Mouse (Mus musculus) limb, embryonic 13.5 days (tissue): ENCODE data around the gene Myl7. TPM values are rescaled to one million over a fixed set of nuclear protein-coding genes. Genes with fewer than 3 reads are reported as not detected.

Experiments
- polyA plus RNA-seq: library from polyadenylated mRNA; unstranded; fragments of >200 nt; fragmentation: Nextera tagmentation; extraction: Ambion mirVana; gene quantifications from 2 replicates; pipeline ENCODE4 v1.2.1, GENCODE M21; 2015

Gene Myl7
- polyA plus RNA-seq, 1 experiment from 2014 or later = 0.80 TPM

Other genes with a start within 250 kb of the Myl7 start
- gene Mrps24, start 183.1 kb downstream of the Myl7 start, polyA plus RNA-seq = 171 and 175 TPM in 2 replicates
- 27.1 and 29.2 TPM in 2 replicates for gene Urgcp, start 136.4 kb downstream of the Myl7 start, polyA plus RNA-seq
- gene Dbnl, start 110.3 kb downstream of the Myl7 start, polyA plus RNA-seq = 123 and 126 TPM in 2 replicates
- 57.5 and 63.3 TPM in 2 replicates for gene Pgam2, start 95.0 kb downstream of the Myl7 start, polyA plus RNA-seq
- 10.5 and 11.4 TPM in 2 replicates for gene Polm, start 60.8 kb downstream of the Myl7 start, polyA plus RNA-seq
- gene Aebp1, start 36.8 kb downstream of the Myl7 start, polyA plus RNA-seq = 36.8 and 38.1 TPM in 2 replicates
- gene Pold2, start 20.5 kb downstream of the Myl7 start, polyA plus RNA-seq = 125 and 137 TPM in 2 replicates
- 1.5 and 2.8 TPM in 2 replicates for gene Gck, start 51.3 kb upstream of the Myl7 start, polyA plus RNA-seq
- gene Ykt6, start 56.9 kb upstream of the Myl7 start, polyA plus RNA-seq = 64.4 and 66.6 TPM in 2 replicates
- gene Camk2b, start 167.6 kb upstream of the Myl7 start, polyA plus RNA-seq = 1.6 and 1.7 TPM in 2 replicates